Mouse (Mus musculus) thymus, postnatal 0 days (tissue): Measurements from ENCODE around the gene Siglec1. TPM values are rescaled to one million over a fixed set of nuclear protein-coding genes. Genes with fewer than 3 reads are reported as not detected.
A peak's percentile ranks its signal among the peaks of the same experiment; 100 is the strongest.

Source experiments
- DNase-seq: peaks from one replicate; pipeline ENCODE4 v3.0.0-alpha.2; 2015; ENCODE audit warnings: low spot score
- polyA plus RNA-seq: library from polyadenylated mRNA; unstranded; fragments of >200 nt; fragmentation: Nextera tagmentation; extraction: Ambion mirVana; gene quantifications from 2 replicates; pipeline ENCODE4 v1.2.1, GENCODE M21; 2015

Siglec1 gene
- polyA plus RNA-seq, 1 experiment from 2014 or later, result 0.56 TPM

GRCm38 (mm10) chr2:131097087-131097486 lies 10.5 kb upstream of the Siglec1 start:
- no peak for DNase-seq

- peak; percentile 41 for DNase-seq
Observed at GRCm38 (mm10) chr2:131096101-131096795, 9.7 kb upstream of the Siglec1 start.

- DNase-seq, result peak; percentile 71
Observed at GRCm38 (mm10) chr2:131094823-131095222, 8.3 kb upstream of the Siglec1 start.

- DNase-seq, result no peak
Observed at GRCm38 (mm10) chr2:131093577-131093976, 7.0 kb upstream of the Siglec1 start.

GRCm38 (mm10) chr2:131090852-131091251 lies 4.3 kb upstream of the Siglec1 start:
- no peak for DNase-seq

GRCm38 (mm10) chr2:131089634-131090033 lies 3.1 kb upstream of the Siglec1 start:
- no peak for DNase-seq

- DNase-seq, result no peak
Observed at GRCm38 (mm10) chr2:131088581-131088980, 2.0 kb upstream of the Siglec1 start.

GRCm38 (mm10) chr2:131084206-131084605 lies 2.4 kb downstream of the Siglec1 start:
- no peak for DNase-seq

- DNase-seq, result no peak
Observed at GRCm38 (mm10) chr2:131080507-131080906, 6.1 kb downstream of the Siglec1 start.

- DNase-seq, result no peak
Observed at GRCm38 (mm10) chr2:131072536-131072935, 14.0 kb downstream of the Siglec1 start.

- DNase-seq, result no peak
Observed at GRCm38 (mm10) chr2:131067481-131067880, 19.1 kb downstream of the Siglec1 start.

- DNase-seq, result no peak
Observed at GRCm38 (mm10) chr2:131066342-131066741, 20.2 kb downstream of the Siglec1 start.

GRCm38 (mm10) chr2:131063404-131063864 lies 23.1 kb downstream of the Siglec1 start, which contains the start of gene Adam33:
TSS of gene Adam33 (minus strand) at chr2:131063814.
- DNase-seq, result no peak

- no peak for DNase-seq
Observed at GRCm38 (mm10) chr2:131061607-131062006, 25.0 kb downstream of the Siglec1 start.

- DNase-seq, result no peak
Observed at GRCm38 (mm10) chr2:131060784-131061183, 25.8 kb downstream of the Siglec1 start.

- no peak for DNase-seq
Observed at GRCm38 (mm10) chr2:131059781-131060540, 26.6 kb downstream of the Siglec1 start.

GRCm38 (mm10) chr2:131059377-131059776 lies 27.2 kb downstream of the Siglec1 start:
- no peak for DNase-seq

- no peak for DNase-seq
Observed at GRCm38 (mm10) chr2:131058672-131059071, 27.9 kb downstream of the Siglec1 start.

- DNase-seq, result peak; percentile 56
Observed at GRCm38 (mm10) chr2:131056191-131056590, 30.4 kb downstream of the Siglec1 start.

- DNase-seq, result peak; percentile 63
Observed at GRCm38 (mm10) chr2:131055631-131056030, 30.9 kb downstream of the Siglec1 start.

GRCm38 (mm10) chr2:131054646-131055264 lies 31.8 kb downstream of the Siglec1 start:
- DNase-seq, result no peak
